Mouse (Mus musculus) kidney, postnatal 25 days (tissue): ENCODE results near the gene Cdk5.

Experiments
- DNase-seq, 2 experiments: peaks; one replicate each; pipeline ENCODE4 v3.0.0; 2021; ENCODE audit warnings: mixed read lengths in 2 of 2

The Cdk5 gene

GRCm38 (mm10) chr5:24423129-24424003, at the start of gene Cdk5, which contains the start of gene Slc4a2:
Gene Cdk5, minus strand, starts transcription at chr5:24423530.
Gene Slc4a2, plus strand, starts transcription at chr5:24423837.
- peak; percentile 99 for DNase-seq

DNA sequence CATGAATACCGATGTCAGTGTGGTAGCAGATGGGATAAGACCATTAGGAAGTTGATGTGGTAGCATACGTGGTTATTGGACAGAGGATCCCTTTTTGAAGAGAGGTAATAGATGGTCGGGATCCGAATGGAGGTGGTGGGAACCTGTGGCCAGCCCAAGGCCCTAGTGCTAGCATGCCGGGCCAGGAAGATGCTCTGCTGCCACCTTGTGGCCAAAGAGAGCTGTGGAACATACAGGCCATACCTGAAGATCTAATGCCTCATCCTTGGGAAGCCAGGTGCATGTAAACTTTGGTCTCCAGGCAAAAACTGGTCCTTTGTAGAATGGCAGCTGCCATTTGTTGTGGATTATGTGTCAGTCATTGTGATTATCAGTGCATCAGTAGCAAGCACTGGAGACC, 47.3 kb upstream of the Cdk5 start:
- DNase-seq = peak; percentile 85 to 91

DNA sequence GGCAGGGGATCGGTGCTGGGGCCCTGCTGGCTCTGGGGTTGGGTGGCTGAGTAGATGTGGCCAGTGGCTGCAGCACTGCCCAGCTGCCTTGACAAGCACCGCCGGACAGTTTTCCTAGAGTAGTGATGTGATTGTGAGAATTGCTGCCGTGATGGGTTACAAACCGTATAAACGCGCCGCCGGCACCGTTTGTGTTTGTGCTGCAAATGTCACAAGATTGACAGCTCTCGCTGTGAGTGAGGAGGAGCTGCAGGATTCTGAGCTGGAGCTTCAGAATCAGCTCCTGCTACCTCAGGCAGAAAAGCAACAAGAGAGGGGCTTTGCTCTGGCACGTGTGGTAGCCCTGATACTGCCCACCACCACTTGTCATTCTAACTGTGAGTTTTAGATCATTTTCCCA, 43.4 kb upstream of the Cdk5 start:
- no peak for DNase-seq

GRCm38 (mm10) chr5:24455613-24456012, 32.3 kb upstream of the Cdk5 start:
- no peak for DNase-seq

DNA sequence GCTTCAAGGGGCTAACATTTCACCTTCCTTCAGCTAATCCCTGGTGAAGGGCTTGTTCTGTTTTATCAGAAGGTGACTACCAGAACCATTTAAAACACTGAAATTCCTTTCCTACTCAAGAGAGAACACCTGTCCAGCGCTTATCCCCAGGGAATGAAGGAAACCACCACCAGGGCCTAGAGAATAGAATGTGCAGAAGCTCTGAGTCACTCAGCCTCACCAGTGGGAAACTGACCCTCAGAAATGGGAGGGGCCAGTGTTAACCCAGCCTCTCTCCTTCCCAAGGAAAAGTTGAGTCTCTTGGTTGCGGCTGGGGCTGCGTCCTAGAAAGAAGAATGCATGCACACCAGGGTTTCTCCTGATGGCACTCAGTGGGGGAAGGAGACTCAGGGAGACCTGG, 31.7 kb upstream of the Cdk5 start:
- no peak for DNase-seq

- no peak for DNase-seq
These were observed 30.6 kb upstream of the Cdk5 start for GRCm38 (mm10) chr5:24453985-24454303.

DNA sequence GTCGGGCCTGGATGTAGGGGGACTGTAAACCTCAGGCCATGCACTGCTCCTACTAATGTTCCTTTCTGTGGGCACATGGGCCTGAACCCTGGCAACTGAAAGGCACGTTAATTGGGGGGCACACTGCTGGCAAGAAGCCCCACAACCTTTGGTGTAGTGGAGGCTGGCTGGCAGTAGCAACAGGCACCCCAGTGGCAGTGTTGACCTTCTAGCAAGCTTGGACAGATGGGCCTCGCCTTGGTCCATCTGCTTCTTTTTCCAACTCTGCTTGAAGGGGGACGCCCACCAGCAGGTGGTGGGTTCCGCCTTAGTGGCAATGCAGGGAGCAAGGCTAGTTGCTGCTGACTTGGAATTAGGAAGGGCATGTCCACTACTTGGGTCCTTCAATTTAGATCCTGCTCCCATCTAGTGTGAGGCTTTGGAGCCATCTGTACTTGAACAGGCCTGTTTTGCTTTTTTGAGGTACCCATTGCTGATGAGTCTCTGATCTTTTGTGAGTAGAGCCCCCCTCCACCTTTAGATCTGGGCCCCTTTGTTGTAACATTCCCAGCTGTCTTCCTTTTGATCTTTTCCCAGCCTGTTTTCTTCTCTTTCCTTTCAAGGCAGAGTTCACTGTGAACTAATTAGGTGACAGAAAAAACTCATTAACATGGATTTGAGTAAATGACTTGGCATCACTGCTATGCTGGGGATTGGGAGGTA, 30.1 kb upstream of the Cdk5 start:
- no peak for DNase-seq

DNA sequence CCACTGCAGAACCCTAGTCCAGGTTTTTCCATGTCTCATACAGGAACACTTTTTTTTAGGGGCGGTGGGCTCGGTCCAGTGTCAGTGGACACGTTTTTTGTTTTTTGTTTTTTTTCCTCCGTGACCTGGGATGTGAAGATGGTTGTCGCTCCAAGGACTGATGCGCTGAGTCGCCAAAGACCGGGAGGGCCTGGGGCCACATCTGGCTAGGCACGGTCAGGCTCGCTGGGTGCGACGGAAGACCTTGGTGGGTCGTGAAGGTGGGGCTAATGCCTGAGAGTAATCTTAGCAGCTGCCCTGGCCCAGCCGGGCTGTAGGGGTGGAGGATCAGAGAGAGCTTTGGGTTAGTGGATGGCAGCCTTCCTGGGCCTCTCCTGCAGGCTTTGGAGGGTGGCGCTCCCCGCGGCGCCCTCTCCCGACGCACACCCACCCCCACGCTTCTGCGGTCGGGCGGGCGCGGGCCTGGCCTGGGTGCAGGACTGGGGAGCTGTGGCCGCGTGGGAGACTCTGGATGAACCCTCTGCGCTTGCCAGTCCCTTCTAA, 29.4 kb upstream of the Cdk5 start:
- no peak for DNase-seq

- DNase-seq = peak; percentile 35 to 67
These were observed 28.8 kb upstream of the Cdk5 start, which contains the start of gene Agap3 for GRCm38 (mm10) chr5:24452030-24452690. Gene Agap3, plus strand, starts transcription at chr5:24452177.

- DNase-seq = peak; percentile 83 to 94
These were observed 28.1 kb upstream of the Cdk5 start for GRCm38 (mm10) chr5:24451264-24452029.

GRCm38 (mm10) chr5:24447624-24448298, 24.4 kb upstream of the Cdk5 start, which contains the start of gene Tmub1:
Gene Tmub1, minus strand, starts transcription at chr5:24447854.
- peak; percentile 85 to 96 for DNase-seq

DNA sequence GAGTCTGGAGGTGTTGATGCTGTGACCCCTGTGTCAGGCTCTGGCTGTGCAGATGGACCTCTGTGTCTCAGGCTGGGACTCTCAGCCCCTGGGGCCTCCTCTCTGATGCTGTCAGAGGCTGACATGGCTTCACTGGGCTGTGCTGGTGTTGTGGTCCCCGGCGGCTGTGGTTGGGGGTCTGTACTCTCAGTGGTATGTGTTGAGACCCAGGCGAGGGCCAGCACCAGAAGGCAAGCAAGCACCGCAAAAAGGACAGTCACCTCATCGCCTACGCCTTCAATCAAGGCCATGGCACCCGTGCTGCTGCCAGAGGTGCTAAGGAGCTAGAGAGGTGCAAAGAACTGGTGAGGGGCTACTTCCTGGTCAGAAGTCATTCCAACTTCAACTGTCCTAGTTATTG, 23.3 kb upstream of the Cdk5 start:
- no peak for DNase-seq

- DNase-seq = no peak
These were observed 22.2 kb upstream of the Cdk5 start for GRCm38 (mm10) chr5:24445428-24446080.

DNA sequence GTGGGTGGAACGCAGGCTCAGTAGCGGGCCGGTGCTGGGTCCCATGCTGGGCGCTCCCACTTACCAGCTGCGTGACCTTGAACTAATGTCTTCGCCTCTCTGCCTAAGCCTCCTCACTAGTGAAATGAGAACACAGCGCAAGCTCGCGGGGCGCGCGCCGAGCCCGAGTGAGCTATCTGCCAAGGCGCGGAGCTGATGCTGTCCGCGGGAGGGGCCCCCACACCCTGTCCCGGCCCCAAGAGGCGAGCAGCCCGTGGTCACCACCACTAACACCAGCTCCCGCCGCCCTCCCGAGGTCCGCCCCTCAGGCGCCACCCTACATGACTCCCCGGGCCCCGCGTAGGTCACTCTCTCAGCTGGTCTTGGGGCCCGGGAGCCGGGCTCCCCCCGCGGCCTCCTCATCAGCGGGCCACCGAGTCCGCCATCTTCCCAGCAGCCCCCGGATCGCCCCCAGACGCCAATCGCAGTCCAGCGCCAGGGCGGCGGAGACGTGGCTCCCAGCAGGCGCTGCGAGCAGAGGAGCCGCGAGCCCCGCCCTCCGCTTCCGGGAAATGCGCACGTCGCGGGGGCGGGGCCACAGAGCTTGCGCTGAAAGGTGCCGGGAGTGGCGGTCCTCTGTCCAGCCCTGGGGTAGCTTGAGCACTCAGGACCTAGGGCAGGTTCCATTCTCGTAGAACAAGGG, 21.6 kb upstream of the Cdk5 start, which contains the start of gene Fastk:
Gene Fastk, minus strand, starts transcription at position 542 of the 682 bp plus-strand sequence.
- peak; percentile 96 to 98 for DNase-seq

- no peak for DNase-seq
These were observed 20.6 kb upstream of the Cdk5 start for GRCm38 (mm10) chr5:24443927-24444326.

DNA sequence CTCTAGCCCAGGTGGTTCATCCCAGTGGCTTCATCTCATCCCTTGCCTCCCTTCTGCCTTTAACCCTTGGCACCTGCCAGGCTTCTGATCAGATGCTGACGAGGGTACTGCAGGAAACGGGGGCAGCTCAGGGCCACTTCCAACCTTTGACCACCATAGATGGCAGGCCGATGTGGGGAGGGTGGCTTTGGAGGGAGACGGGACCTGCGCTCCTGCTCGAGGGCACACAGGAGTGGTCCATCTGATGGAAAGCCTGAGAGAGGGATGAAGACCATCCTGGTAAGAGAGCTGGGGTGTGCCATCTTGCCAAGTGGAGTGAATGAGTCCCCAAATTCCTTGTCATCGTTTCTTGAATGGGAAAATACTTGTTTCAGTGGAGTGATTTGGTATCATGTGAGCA, 19.9 kb upstream of the Cdk5 start:
- no peak for DNase-seq

GRCm38 (mm10) chr5:24442029-24442428, 18.7 kb upstream of the Cdk5 start:
- no peak for DNase-seq

DNA sequence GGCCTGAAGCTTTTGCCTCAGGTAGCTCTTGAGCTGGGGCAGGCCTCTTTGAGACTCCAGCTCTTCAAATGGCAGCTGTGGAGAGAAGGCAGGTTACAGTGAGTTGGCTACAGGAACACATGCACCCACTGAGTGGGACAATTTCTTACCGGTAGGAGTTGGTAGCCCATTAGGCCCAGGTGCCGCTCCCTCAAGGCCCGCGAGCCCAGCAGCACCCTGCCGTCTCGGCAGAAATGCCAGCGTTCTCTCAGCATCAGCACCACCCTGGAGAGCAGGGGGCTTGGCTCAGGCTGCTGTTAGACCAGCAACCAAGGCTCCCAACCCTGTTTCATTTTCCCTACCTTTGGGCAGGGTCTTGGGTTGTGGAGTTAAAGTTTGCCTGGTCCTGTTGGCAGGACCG, 17.9 kb upstream of the Cdk5 start:
- no peak for DNase-seq

DNA sequence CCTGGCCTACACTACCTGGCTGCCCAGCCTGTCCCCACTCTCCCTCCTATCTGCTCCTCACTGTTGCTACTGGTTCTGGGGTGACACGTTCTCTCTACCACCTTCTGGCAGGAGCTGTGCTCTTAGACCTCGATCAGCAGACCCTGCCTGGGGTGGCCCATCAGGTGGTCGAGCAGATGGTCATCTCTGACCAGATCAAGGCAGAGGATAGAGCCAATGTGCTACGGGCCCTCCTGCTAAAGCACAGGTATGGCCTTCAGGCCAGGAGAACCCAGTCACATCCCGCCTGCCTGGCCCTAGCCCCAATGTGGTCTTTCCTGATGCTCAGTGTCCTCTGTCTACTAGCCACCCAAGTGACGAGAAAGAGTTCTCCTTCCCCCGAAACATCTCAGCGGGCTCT, 10.7 kb upstream of the Cdk5 start:
- DNase-seq = no peak

DNA sequence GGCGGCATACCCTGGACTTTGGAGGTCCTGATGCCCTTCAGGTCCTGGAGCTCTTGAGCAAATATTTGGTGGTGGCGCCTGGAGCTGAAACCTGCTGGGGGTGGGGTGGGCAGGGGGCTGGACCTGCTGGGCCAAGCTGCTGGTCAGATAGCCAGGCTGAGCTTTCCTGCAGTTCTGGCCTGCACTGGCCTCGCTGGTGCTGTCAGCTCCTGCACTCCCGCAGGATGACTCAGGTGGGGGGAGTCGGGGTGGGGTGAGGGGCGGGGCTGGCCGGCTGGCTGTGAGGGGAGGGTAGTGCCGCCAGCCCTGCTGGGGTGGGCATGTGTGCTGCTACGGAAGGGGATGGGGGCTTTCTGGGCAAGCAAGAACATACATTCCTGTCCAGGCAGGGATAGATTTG, 5.3 kb upstream of the Cdk5 start:
- peak in 1 of 2 experiments; percentile 62 for DNase-seq
